Mouse (Mus musculus) T-helper 1 cell (primary cell): ENCODE results near the gene Rbbp5.

Source experiments
- in situ Hi-C: fragments of 300-600 bp; cut with MboI, MseI; formaldehyde crosslinking; loops from one replicate; pipeline ENCODE4 v1.15.1; 2025; ENCODE audit warnings: high pct_unique_total_duplicates

Rbbp5 gene

DNA sequence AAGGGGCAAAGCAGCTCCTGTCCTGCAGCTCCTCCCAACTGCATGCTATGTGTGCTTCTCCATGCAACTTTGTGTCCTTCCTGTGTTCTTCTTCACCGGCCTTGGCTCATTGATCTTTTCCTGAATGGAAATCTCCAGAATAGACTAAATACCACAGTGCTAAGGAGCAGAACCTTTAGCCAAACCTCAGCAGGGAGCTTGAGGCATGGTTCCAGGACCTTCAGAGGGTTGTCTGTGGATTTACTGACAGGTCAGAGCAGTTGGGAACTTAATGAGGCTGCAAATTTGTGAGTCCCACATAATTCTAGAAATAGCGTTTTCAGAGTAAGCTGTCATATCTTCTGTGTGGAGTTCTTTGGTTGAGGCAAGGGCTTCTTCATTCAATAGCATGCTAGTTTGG, 23.4 kb downstream of the Rbbp5 start:
- in situ Hi-C loops, result no loop called here

DNA sequence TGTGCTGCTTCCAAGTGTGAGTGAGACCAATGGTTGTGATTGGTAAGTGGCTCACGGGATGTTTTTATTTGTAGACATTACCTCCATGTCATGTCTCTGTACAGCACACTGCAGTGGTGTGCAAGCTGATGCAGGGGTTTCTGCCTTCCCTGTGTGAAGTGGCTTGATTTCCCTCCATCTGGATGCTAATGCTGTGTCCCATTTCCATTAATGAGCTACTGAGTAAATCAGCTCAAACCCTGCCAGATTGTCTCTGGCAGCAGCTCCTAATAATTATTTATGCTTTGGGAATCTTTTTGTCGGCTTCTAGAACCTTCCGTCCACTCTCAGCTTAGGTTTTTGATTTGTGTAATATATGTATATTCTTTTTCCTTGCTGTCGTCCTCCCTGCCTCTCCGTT, 28.0 kb downstream of the Rbbp5 start:
- in situ Hi-C loops, result no loop called here

DNA sequence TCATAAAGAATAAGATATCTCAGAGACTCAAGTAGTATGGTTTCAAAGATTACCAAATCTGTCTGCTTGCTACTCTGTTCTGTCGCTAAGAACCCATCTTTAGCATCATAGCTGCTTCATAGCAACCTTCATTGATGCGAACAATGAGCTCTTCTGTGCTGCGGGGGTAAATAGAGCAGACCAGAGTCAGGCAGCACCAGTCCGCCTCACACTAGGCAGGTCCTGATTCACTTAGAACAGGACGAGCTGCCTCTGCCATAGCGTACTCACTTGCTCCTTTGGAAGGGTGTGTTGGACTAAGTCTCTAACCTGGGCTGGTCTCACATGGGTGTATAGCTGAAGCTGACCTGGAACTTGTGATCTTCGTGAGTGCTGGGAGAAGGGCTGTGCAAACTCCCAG, 28.9 kb downstream of the Rbbp5 start, which contains the start of gene Tmem81:
Tmem81 (plus strand) TSS at position 173 of the 400 bp plus-strand sequence.
- in situ Hi-C loops, result no loop called here

DNA sequence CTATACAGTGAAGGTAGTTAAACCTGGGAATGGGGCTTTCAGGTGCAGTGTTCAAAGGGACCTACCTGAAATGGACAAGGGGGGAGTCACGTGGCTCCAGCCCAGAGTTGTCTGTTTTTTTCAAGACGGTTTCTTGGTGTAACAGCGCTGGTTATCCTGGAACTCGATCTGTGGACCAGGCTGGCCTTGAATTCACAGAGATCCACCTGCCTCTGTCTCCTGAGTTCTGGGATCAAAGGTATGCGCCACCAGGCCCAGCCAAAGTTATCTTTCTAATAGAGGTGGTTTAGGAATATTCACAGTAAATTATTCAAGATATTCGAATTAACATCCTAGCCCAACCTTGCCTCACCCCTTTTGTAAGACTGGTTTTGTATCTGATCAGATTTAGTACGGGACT, 29.5 kb downstream of the Rbbp5 start:
- in situ Hi-C loops, result no loop called here

DNA sequence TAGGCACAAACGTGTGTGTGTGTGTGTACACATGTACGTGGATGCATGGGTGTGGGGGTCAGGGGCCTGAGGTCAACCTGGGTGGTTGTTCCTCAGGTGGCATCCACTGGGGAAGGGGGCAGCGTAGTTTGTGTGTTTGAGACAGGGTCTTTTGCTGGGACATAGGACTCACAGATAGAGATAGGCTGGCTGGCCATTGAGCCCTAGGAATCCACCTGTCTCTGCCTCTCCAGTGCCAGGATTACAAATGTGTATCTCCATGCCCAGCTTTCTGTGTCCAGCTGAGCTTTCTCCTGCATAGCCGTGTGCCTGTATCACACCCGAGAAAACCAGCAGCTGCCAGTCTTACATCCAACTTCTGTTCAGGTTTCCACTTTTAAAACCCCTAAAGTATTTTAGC, 32.6 kb downstream of the Rbbp5 start:
- in situ Hi-C loops, result no loop called here

DNA sequence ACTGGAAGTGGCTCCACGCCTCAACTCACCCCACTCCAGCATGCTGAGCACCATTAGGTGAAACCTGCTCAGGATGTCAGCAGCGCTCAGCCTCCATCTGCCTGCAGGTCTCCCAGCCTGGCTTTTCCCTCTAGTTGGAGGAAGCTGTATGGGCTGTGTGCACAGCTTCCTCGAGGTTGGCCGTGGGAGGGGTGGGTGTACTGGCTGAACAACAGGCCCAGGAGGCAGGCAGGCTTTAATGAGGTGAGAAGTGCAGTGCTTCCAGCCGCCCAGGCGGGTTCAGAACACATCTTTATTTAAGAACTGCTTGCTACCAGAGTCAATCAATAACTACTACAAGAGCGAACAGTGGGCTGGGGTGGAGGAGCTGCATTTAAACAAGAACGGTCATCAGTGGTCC, 34.4 kb downstream of the Rbbp5 start:
- in situ Hi-C loops, result no loop called here

DNA sequence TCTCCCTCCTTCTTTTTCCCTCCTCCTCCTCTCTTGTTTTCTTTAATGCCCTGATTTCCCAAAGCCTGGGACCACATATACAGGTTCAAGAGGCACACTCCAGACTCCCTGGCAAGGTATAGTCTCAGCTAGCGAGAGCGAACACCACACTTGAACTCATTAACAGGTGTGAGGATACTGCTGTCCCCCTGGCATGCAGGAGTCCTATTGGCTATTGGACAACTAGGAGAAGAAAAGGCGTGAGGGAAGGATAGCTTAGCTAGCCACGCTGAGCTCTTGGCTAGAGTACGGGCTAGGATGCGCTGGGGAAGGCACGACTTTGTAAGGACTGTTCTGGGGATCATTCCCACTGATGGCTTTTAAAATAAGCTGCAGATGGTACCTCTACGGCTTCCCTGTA, 34.9 kb downstream of the Rbbp5 start:
- in situ Hi-C loops, result no loop called here

DNA sequence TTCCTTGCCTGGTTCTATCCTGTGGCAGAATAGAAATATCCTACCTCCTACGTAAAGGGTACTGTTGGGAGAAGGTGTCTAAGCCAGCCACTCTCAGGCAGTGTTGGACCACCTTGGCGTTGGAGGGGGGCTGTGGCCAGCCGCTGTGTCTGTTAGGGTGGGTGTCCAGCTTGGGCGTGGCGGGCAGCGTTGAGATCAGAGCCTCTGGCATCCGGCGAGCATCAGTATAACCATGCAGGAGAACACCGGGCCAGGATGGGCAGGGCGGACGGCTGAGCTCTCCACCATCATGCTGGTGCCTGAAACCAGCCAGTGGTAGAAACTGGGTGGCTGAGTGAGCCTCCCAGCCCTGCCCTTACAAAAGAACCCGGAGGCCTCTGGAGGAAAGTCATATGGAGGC, 38.2 kb downstream of the Rbbp5 start:
- in situ Hi-C loops, result no loop called here

DNA sequence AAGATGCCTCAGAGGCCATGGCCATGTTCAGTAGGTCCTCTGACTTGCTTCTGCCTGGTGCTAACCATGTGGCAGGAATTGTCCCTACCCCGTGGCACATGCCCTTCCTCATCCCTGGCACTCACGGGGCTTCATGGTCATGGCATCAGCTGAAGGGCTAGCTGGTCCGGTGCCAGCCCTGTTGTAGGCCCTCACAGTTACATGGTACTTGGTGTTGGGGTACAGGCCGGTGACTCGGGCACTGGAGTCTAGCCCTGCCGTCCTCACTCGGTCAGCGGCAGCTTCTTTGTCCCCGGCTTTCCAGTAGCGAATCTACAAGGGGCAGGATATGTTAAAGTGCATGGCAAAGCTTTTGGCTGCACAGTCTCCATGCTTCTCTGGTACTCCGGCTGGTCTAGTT, 39.6 kb downstream of the Rbbp5 start:
- in situ Hi-C loops, result no loop called here

DNA sequence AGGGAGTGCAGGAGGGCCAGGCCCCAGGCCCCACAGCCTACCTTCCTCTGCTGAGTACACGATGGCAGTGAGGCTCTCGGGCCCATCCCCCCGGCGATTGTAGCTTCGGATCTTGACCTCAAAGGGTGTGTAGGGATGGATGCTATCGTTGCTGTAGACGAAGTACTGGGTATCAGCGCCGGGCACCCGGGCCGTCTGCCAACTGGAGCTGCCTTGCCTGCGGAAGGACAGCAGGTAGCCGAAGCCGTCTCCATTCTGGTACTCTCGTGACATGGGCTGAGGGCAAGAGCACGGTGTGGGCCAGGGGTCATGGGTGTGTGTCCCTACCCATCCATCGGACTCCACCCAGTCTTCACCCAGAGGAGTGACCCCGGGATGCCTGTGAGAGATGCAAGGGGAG, 41.5 kb downstream of the Rbbp5 start:
- in situ Hi-C loops, result no loop called here

DNA sequence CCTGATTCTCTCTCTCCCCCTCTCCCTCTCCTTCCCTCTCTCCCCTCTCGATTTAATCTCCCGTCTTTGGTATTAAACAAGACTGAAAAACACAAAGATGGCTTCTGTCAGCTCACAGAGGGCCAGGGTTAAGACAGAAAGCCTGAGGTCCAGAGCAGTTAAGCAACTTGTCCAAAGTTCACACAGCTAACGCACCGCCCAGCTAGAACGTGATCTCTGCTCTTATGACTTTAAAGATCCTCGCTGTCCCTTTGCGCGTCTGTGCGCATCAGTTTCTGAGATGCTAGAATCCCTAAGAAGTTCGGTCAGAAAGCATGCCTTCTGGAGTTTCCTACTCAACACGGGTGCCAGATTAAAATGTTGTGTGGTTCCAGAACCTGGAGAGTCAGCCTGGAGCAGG, 42.6 kb downstream of the Rbbp5 start:
- in situ Hi-C loops, result no loop called here

DNA sequence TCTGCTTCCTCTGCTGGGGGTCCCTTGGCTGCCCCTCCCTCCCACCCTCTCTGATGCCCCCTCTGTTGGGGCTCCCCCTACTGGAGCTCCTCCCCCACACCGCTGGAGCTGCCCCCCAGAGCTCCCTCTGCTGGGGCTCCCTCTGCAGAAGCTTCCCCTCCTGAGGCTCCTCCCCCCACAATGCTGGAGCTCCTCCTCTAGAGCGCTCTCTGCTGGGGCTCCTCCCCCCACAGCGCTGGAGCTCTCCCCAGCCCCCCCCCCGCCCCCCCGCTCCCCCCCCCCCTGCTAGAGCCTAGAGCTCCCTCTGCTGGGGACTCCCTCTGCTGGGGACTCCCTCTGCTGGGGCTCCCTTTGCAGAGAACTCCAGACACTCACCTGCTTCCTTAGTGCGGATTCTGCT, 43.6 kb downstream of the Rbbp5 start:
- in situ Hi-C loops, result no loop called here

DNA sequence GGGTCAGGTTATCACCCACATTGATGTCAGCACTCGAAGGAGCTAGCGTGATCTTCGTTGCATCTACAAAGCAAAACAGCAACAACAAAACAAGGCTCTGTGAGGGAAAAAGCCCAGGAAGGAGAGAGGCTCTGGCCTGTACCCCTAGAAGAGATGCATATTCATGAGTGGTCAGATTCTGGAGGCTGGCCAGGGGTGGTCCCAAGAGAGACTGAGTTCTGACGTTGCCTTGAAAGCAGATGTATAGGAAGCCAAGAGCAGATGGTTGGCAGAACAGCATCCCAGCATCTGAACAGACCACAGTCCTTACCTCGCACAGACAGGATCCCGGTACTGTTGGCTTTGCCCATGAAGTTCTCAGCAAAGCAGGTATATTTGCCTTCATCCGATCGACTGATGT, 45.9 kb downstream of the Rbbp5 start:
- in situ Hi-C loops, result no loop called here

DNA sequence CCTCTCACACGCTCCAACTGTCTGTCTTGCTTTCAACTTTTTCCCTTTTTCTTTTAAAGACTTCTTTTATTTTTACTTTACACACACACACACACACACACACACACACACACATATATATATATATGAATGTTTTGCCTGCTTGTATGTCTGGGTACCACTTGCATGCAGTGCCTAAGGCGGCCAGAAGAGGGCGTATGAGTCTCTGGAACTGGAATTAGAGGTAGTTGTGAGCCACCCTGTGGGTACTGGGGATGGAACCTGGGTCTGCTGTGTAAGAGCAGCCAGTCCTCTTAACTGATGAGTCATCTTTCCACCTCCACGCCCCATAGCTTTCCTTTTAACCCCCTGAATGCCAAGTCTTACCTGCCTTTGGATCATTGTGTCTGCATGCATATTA, 46.8 kb downstream of the Rbbp5 start:
- in situ Hi-C loops, result no loop called here

DNA sequence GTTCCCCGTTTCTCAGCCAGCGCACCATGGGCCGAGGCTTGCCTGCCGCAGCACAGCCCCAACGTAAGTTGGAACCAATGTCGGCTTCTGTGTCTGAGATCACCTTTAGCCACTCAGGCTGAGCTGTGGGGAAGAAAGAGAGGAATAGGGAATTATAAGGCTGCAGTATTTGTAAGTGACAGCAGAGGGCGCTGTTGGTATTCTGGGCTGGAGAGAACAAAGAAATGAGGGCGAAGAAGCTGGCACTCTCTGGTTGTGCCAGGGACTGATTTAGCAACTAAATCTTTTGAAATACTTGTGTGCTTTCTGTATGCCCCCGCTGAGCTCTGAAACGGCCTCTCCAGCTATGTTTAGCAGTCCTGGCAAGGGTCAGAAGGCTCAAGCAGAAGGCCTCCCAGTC, 48.7 kb downstream of the Rbbp5 start:
- in situ Hi-C loops, result loop anchor here (5.0 kb wide), 1 partner anchor 66 kb away; no protein-coding TSS in a partner anchor

DNA sequence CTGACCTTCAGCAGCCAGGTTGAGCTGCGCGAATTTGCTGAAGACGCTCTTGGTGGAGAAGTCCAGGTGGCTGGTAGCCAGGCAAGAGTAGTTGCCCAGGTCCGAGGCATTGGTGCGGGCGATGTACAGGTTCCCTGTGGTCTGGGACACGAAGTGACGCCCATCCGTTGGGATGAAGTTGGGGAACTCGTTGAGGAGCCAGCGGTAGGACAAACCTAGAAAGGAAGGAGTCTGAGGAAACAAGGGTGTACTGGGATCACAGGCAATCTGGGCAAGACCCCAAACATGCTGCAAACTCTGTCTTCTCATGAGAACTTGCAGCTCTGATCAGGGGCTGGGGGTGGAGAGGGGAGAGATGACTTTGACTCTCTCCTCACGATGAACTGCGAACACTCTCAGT, 50.9 kb downstream of the Rbbp5 start:
- in situ Hi-C loops, result loop anchor here (5.0 kb wide), 1 partner anchor 64 kb away; no protein-coding TSS in a partner anchor

DNA sequence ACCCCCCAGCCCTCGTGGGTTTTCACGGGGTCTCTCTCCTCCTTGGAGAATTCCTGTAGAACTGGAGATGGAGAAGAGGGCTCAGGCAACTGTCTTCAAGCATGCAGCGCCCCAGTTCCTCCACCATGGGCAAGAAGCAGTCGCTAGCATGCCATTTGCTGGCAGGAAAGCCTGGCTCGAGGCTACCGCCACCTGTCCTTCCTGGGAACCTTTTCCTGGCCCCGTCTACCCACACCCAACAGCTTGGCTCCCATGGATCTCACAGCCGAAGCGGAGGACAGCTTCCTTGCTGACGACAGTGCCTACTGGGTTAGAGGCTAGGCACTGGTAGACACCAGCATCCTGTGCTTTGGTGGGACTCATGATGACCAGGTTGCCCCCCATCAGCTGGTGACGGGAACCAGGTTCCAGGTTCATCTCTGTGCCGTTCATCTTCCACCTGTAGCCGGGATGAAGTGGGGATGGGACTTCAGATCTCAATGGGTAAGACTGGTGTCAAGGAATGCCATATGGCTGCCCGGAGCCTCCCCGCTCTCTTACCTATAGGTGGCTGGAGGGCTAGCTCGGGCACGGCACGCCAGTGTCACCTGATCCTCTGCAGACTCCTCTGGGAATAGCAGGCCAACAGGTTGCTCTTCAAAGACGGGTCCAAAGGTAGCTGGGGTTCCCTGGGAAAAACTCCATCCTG, 51.6 kb downstream of the Rbbp5 start:
- in situ Hi-C loops, result loop anchor here (5.0 kb wide), 1 partner anchor 64 kb away; no protein-coding TSS in a partner anchor

DNA sequence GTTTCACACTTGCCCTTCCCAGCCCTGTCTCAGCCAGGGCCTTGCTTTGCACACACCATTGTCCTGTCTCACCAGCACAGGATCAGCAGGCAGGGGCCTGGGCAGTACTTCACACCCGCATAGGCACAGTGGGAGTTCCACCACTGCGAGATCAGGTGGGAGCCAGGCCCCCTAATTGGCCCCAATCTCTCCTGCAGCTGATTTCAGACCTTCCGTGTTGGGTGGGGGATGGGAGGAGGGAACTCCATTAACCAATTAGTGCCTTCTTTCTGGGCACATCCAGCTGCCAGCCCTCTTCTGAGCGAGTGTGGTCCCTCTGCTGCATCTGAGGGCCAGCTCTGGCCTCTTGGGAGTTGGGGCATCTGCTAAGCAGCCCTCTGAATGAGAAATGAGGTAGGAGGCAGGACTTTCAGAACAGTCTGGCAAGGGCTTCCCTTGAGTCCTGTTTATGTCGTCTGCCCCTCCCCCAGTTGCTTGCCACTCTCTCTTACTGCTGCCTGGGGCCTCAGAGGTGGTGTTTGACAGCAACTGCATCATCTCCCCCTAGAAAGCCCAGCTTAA, 53.5 kb downstream of the Rbbp5 start:
- in situ Hi-C loops, result no loop called here

DNA sequence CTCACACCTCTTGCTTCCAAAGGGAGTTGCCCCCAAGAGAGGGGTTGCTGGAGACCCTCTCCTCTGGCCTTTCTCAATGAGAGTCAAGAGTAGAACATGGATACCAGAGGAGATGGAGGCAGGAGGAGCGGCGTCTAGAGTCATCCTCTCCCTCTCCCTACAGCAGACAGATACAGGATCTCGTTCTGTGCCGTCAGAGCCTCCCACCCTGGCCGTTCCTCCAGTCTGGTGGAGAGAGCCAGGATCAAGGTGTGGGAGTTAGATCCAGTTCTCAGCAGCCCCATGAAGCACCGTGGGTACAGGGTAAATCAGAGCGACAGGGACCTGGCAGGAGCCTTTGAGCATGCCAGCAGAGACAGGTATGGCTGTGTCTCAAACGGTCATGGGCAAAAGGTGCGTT, 55.4 kb downstream of the Rbbp5 start:
- in situ Hi-C loops, result no loop called here

DNA sequence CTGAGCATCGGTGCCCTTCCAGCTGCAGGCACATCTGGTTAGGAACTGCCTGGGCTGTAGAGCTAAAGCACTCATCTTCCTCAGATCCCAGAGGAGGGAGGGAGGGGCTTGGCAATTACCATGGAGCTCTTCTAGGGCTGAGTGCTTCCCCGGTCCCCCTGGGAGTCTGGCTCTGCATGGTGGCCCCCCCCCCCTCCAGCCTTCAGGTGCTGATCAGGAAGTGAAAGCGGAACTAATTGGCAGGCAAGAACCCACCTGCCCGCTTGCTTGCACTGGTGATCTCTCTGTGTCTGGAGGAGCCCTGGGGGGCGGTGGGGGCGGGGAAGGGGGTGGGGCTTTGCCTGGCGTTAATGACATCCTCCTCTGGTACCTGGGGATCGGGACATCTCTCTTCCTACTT, 56.7 kb downstream of the Rbbp5 start:
- in situ Hi-C loops, result no loop called here

DNA sequence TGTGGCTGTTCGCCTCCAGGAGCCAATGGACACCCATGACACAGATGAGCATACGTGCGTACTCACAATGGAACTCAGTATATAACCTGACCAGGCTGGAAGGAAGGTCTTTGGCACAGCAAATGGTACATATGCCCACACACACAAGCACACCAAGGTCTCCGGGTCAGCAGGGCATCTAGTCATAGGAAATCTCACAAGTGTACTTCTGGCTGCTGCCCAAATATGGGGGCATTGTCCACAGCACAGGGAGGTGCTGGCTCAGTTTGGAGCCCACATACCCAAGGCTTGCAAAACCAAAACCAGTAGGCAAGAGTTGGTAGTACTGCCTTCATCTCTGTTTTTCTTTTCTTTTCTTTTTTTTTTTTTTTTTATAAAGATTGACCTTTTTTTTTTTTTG, 58.4 kb downstream of the Rbbp5 start:
- in situ Hi-C loops, result no loop called here

DNA sequence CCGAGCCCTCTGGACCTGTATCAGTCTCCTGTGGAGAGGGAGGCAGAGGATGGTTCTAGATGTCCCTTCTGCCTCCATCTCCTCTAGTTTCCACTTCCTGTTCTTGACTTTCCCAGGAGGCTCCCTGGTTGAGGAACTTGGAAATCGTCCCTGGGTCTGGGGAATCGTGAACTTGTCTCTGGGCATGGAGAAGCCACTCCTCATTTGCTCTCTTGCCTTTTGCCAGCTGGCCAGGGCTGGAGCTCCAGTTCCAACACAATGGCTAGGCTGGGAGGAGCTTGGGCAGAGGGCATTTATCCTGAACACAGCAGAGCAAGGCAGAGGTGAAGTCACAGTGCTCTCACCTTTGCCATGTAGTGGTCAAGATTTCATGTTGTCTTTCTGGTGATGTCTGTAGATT, 59.3 kb downstream of the Rbbp5 start:
- in situ Hi-C loops, result no loop called here

DNA sequence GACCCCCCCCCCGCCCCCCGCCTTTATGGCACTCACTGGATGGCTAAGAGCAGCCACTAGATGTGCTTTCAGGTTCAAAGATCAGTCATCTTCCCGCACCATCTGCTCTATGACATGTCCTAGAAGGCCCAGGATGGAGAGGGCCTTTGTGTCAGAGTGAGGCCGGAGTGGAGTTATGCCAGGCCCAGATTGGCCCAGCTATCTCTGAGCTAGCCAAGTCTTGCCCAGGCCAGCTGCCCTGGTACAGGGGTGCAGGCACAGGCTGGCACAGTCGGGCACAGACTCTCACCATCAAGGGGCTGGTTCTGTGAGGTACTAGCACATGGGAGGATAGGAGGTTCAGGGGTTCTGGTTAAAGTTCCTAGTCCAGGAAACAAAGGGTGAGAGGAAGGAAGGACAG, 60.6 kb downstream of the Rbbp5 start:
- in situ Hi-C loops, result no loop called here

DNA sequence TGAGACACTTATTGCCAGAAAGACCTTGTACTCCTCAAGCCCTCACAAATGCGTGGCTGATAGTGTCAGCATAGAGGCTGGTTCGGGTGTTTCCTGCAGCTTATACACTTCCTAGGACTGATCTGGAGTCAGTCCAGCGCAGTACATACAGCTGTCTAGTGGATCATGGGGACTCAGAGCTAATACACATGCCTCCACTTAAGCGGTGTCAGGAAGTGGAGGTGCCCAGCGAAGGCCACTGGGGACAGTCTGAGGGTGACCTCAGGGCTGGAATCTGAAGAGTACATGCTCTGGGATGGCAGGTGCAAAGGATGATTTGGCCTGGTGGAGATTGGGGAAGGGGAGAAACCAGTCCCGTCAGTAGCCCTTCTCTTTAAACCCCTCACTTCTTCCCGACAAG, 63.5 kb downstream of the Rbbp5 start:
- in situ Hi-C loops, result no loop called here
